Mouse (Mus musculus): ENCODE measurements around the gene Cyb5r1.
"Not testable (repeated sequence)": the region's sequence is repeated elsewhere in the genome, so short reads cannot be mapped to it uniquely, and the experiment has no call there.

The Cyb5r1 gene

GRCm38 (mm10) chr1:134414501-134415167 lies 9.3 kb downstream of the Cyb5r1 start:
- no peak for DNase-seq (ENCODE audit: low read depth, low spot score)

GRCm38 (mm10) chr1:134415168-134415831 lies 9.9 kb downstream of the Cyb5r1 start, which contains the start of gene Adipor1:
TSS of gene Adipor1 (plus strand) at chr1:134415378.
- peak; percentile 94 for DNase-seq (ENCODE audit: low read depth, low spot score)

- no peak for DNase-seq (ENCODE audit: low read depth, low spot score)
Measured at GRCm38 (mm10) chr1:134418414-134418975, 13.1 kb downstream of the Cyb5r1 start.

- DNase-seq (ENCODE audit: low read depth, low spot score), result no peak
Measured at GRCm38 (mm10) chr1:134419176-134419575, 13.8 kb downstream of the Cyb5r1 start.

GRCm38 (mm10) chr1:134419751-134420458 lies 14.5 kb downstream of the Cyb5r1 start:
- peak; percentile 13 for DNase-seq (ENCODE audit: low read depth, low spot score)

GRCm38 (mm10) chr1:134423911-134424310 lies 18.6 kb downstream of the Cyb5r1 start:
- DNase-seq (ENCODE audit: low read depth, low spot score), result no peak

GRCm38 (mm10) chr1:134426289-134426688 lies 20.9 kb downstream of the Cyb5r1 start:
- no peak for DNase-seq (ENCODE audit: low read depth, low spot score)

- DNase-seq (ENCODE audit: low read depth, low spot score), result no peak
Measured at GRCm38 (mm10) chr1:134433002-134433401, 27.6 kb downstream of the Cyb5r1 start.

GRCm38 (mm10) chr1:134433473-134433872 lies 28.1 kb downstream of the Cyb5r1 start:
- no peak for DNase-seq (ENCODE audit: low read depth, low spot score)

- DNase-seq (ENCODE audit: low read depth, low spot score), result no peak
Measured at GRCm38 (mm10) chr1:134435414-134435813, 30.1 kb downstream of the Cyb5r1 start.

- DNase-seq (ENCODE audit: low read depth, low spot score), result no peak
Measured at GRCm38 (mm10) chr1:134440437-134440836, 35.1 kb downstream of the Cyb5r1 start.

GRCm38 (mm10) chr1:134441737-134442136 lies 36.4 kb downstream of the Cyb5r1 start:
- not testable (repeated sequence) for DNase-seq (ENCODE audit: low read depth, low spot score)

GRCm38 (mm10) chr1:134442394-134442793 lies 37.0 kb downstream of the Cyb5r1 start:
- no peak for DNase-seq (ENCODE audit: low read depth, low spot score)

- not testable (repeated sequence) for DNase-seq (ENCODE audit: low read depth, low spot score)
Measured at GRCm38 (mm10) chr1:134443288-134443687, 37.9 kb downstream of the Cyb5r1 start.

GRCm38 (mm10) chr1:134445418-134445817 lies 40.1 kb downstream of the Cyb5r1 start:
- DNase-seq (ENCODE audit: low read depth, low spot score), result no peak

- DNase-seq (ENCODE audit: low read depth, low spot score), result not testable (repeated sequence)
Measured at GRCm38 (mm10) chr1:134448537-134448936, 43.2 kb downstream of the Cyb5r1 start.

- DNase-seq (ENCODE audit: low read depth, low spot score), result no peak
Measured at GRCm38 (mm10) chr1:134450201-134450600, 44.8 kb downstream of the Cyb5r1 start.

- peak; percentile 4 for DNase-seq (ENCODE audit: low read depth, low spot score)
Measured at GRCm38 (mm10) chr1:134450986-134451385, 45.6 kb downstream of the Cyb5r1 start.

GRCm38 (mm10) chr1:134454904-134455824 lies 49.8 kb downstream of the Cyb5r1 start, which contains the start of gene Klhl12:
TSS of gene Klhl12 (plus strand) at chr1:134455531.
- peak; percentile 84 for DNase-seq (ENCODE audit: low read depth, low spot score)

- no peak for DNase-seq (ENCODE audit: low read depth, low spot score)
Measured at GRCm38 (mm10) chr1:134456060-134456459, 50.7 kb downstream of the Cyb5r1 start.
